Mouse (Mus musculus): ENCODE data around the gene Dysf. TPM values are rescaled to one million over a fixed set of nuclear protein-coding genes. Genes with fewer than 3 reads are reported as not detected.
"Not testable (repeated sequence)": the region's sequence is repeated elsewhere in the genome, so short reads cannot be mapped to it uniquely, and the experiment has no call there.

The Dysf gene
- polyA plus RNA-seq, 1 experiment from 2014 or later: 2.9 TPM

DNA sequence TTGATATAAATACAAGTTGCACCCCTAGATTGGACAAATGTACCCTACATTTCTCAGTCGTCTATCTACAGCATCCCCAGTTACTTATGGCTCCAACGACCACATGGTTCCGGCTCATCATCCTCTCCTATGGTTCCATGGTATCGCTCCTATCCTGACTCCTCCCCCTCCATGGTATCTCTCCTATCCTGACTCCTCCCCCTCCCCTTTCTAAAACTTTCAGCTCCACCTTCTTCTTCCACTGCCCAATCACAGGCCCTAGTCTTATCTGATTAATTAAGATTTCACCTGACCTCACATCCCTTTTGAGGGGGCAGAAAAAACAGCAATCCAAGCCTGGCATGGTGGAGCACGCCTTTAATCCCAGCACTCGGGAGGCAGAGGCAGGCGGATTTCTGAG, 8.5 kb downstream of the Dysf start:
- WGBS: 91% methylated on average over 7 of the region's 7 CpGs
- DNase-seq (no peak), ATAC-seq (ENCODE audit: low FRiP score, low TSS enrichment) (no peak)
- H3K9me3 ChIP-seq (ENCODE audit: control insufficient read depth, low read length): no peaks in the 10 kb centered on the region
- H3K36me3 ChIP-seq (ENCODE audit: control insufficient read depth, insufficient read depth, low read length): no peaks in the 10 kb centered on the region
- H3K4me1 ChIP-seq (ENCODE audit: control insufficient read depth, insufficient read depth, low read length): no peaks in the 10 kb centered on the region
- no peak overlapping the region for H3K4me2 ChIP-seq (ENCODE audit: low read length)
- no peak overlapping the region for H3K27ac ChIP-seq (replicated peaks; ENCODE audit: low read depth, low read length)
- no peak overlapping the region for H3K9ac ChIP-seq (replicated peaks; ENCODE audit: low read length)
- H3K4me3 ChIP-seq (replicated peaks; ENCODE audit: low read depth, low read length): no peak overlapping the region
- H3K27me3 ChIP-seq (ENCODE audit: control insufficient read depth, insufficient read depth, low read length): peaks cover 5% of the 10 kb centered on the region; the same call in 1 of the 2 replicates

DNA sequence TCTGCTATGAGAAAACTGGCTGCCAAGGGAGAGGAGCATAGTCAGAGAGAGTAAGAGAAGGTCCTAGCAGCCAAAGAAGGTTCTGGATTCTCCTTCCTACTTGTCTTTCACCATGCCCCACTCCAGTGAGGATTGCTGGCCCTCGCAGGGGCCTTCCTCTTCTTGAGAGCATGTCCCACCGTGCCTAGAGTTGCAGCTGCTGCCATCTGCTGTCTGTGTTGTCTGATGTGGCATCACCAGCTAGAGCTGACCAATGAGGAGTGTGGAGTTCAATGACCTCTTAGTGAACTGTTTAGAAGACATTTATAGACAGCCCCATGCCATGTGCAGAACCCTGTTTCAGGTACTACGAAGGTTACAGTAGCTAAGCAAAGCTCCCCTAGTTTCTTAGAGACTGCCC, 9.0 kb downstream of the Dysf start:
- no peak overlapping the region for H3K27ac ChIP-seq (replicated peaks; ENCODE audit: low read depth, low read length)
- H3K36me3 ChIP-seq (ENCODE audit: control insufficient read depth, insufficient read depth, low read length): no peaks in the 10 kb centered on the region
- no peaks in the 10 kb centered on the region for H3K9me3 ChIP-seq (ENCODE audit: control insufficient read depth, low read length)
- H3K27me3 ChIP-seq (ENCODE audit: control insufficient read depth, insufficient read depth, low read length): peaks cover 5% of the 10 kb centered on the region; the same call in 1 of the 2 replicates
- no peak overlapping the region for H3K4me3 ChIP-seq (replicated peaks; ENCODE audit: low read depth, low read length)
- H3K4me1 ChIP-seq (ENCODE audit: control insufficient read depth, insufficient read depth, low read length): no peaks in the 10 kb centered on the region
- no peak overlapping the region for H3K9ac ChIP-seq (replicated peaks; ENCODE audit: low read length)
- no peak overlapping the region for H3K4me2 ChIP-seq (ENCODE audit: low read length)
- ATAC-seq (ENCODE audit: low FRiP score, low TSS enrichment) (no peak), DNase-seq (no peak)
- whole genome bisulfite sequencing: 69% methylated on average over 3 of the region's 3 CpGs

DNA sequence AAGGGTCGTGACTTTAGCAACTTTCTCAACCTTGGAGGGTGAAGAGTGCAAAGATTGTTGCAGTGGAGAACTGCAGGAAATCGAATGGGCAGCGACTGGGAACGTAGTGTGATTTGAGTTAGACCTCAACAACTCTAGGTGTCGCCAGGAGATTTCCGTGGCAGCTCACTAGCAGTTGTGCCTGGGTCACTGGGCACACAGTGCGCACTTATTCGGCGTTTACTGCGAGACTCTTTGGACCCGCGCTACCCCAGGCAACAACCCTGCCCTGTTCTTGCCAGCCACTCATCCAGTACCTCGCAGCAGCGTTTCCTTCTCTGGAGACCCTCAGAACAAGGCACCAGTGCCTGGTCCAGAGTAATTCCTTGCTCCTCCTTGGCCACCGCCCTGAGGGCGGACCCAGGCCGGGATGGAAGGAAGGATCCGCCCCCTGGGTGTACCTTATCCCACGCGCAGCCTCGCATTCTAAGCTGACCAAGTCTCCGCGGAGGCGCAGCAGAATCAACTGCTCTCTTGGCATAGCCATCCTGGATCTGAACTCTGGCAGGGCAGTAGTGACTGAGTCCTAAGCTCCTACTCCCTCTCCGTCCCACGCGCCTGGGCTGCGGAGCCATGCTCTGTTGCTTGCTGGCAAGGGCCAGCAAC, 10.6 kb downstream of the Dysf start:
- H3K4me2 ChIP-seq (ENCODE audit: low read length): peak overlapping the region; percentile 55
- peak overlapping the region; percentile 31; the same call in 1 of the 2 replicates for H3K9ac ChIP-seq (replicated peaks; ENCODE audit: low read length)
- no peaks in the 10 kb centered on the region for H3K9me3 ChIP-seq (ENCODE audit: control insufficient read depth, low read length)
- peak overlapping the region; percentile 25; the same call in 1 of the 2 replicates for H3K4me3 ChIP-seq (replicated peaks; ENCODE audit: low read depth, low read length)
- no peaks in the 10 kb centered on the region for H3K4me1 ChIP-seq (ENCODE audit: control insufficient read depth, insufficient read depth, low read length)
- peaks cover 5% of the 10 kb centered on the region; the same call in 1 of the 2 replicates for H3K27me3 ChIP-seq (ENCODE audit: control insufficient read depth, insufficient read depth, low read length)
- no peaks in the 10 kb centered on the region for H3K36me3 ChIP-seq (ENCODE audit: control insufficient read depth, insufficient read depth, low read length)
- 8% methylated on average over 28 of the region's 28 CpGs for WGBS
- ATAC-seq (ENCODE audit: low FRiP score, low TSS enrichment) (no peak), DNase-seq (peak; percentile 46)
- no peak overlapping the region for H3K27ac ChIP-seq (replicated peaks; ENCODE audit: low read depth, low read length)

DNA sequence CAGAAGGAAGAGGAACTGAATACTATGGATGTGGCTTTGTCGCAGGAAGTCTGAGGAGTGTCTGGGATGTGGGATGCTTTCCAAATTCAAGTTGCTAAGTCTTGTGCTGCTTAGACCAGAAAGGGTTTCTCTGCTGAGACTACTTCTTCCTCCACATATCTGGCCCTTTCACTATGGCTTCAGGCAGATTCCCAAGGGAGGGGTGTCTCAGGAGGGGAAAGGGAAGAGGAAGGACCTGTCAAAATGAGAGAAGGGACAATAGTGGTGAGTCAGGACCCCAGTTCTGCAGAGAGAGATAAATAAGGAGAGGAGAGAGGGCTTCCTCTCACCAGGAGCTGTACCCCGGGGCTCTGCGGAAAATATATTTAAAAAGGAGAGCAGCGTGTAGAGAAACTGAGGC, 11.6 kb downstream of the Dysf start:
- H3K9ac ChIP-seq (replicated peaks; ENCODE audit: low read length): no peak overlapping the region
- H3K27ac ChIP-seq (replicated peaks; ENCODE audit: low read depth, low read length): no peak overlapping the region
- H3K4me1 ChIP-seq (ENCODE audit: control insufficient read depth, insufficient read depth, low read length): no peaks in the 10 kb centered on the region
- H3K36me3 ChIP-seq (ENCODE audit: control insufficient read depth, insufficient read depth, low read length): no peaks in the 10 kb centered on the region
- ATAC-seq (ENCODE audit: low FRiP score, low TSS enrichment) (no peak), DNase-seq (no peak)
- H3K4me2 ChIP-seq (ENCODE audit: low read length): no peak overlapping the region; the same call in 1 of the 2 replicates
- H3K4me3 ChIP-seq (replicated peaks; ENCODE audit: low read depth, low read length): no peak overlapping the region
- no peaks in the 10 kb centered on the region for H3K9me3 ChIP-seq (ENCODE audit: control insufficient read depth, low read length)
- H3K27me3 ChIP-seq (ENCODE audit: control insufficient read depth, insufficient read depth, low read length): peaks cover 5% of the 10 kb centered on the region; the same call in 1 of the 2 replicates
- 83% methylated on average over 4 of the region's 4 CpGs for WGBS

DNA sequence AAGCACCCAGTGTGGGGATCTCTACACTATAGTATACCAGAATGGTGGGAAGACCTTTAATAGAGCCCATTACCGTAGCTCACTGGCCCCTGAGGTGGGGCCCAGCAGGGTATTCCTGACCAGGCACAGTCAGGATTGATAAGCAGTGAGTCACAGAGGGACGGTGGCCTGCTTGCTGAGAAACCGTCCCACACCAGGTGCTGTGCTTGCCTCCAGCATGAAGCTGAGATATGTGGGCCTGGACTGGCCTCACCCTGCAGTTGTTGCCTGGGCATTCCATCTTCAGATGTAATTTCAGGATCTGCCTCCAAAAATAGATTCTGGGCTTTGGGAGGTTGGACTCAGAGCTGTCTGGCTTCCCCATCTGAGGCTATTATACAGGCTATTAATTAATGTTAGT, 13.6 kb downstream of the Dysf start:
- no peak overlapping the region for H3K4me3 ChIP-seq (replicated peaks; ENCODE audit: low read depth, low read length)
- WGBS: 87% methylated on average over 3 of the region's 3 CpGs
- ATAC-seq (ENCODE audit: low FRiP score, low TSS enrichment) (no peak), DNase-seq (no peak)
- H3K27me3 ChIP-seq (ENCODE audit: control insufficient read depth, insufficient read depth, low read length): peaks cover 5% of the 10 kb centered on the region; the same call in 1 of the 2 replicates
- H3K9me3 ChIP-seq (ENCODE audit: control insufficient read depth, low read length): no peaks in the 10 kb centered on the region
- H3K4me2 ChIP-seq (ENCODE audit: low read length): no peak overlapping the region
- H3K9ac ChIP-seq (replicated peaks; ENCODE audit: low read length): no peak overlapping the region
- H3K36me3 ChIP-seq (ENCODE audit: control insufficient read depth, insufficient read depth, low read length): no peaks in the 10 kb centered on the region
- no peaks in the 10 kb centered on the region for H3K4me1 ChIP-seq (ENCODE audit: control insufficient read depth, insufficient read depth, low read length)
- no peak overlapping the region for H3K27ac ChIP-seq (replicated peaks; ENCODE audit: low read depth, low read length)

DNA sequence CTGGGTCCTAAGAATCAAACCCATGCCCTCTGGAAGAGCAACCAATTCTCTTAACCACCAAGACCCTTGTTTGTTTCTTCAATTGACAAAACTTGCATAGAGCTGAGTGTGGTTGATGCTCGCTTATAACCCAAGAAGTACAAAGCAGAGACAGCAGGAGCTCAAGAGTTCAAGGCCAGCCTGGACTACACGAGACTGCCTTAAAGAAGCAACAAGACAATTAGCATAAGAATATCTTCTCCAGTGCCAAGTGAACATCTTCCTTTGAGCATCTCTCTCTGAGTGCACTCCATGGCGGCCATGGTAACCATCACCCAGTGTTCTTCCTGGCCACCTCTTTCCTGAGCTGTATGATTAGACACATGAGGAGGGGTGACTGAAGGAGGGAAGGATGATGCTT, 17.2 kb downstream of the Dysf start:
- WGBS: 73% methylated on average over 3 of the region's 3 CpGs
- DNase-seq (no peak), ATAC-seq (ENCODE audit: low FRiP score, low TSS enrichment) (no peak)
- H3K4me1 ChIP-seq (ENCODE audit: control insufficient read depth, insufficient read depth, low read length): no peaks in the 10 kb centered on the region
- H3K9ac ChIP-seq (replicated peaks; ENCODE audit: low read length): no peak overlapping the region
- no peak overlapping the region for H3K4me3 ChIP-seq (replicated peaks; ENCODE audit: low read depth, low read length)
- no peaks in the 10 kb centered on the region for H3K36me3 ChIP-seq (ENCODE audit: control insufficient read depth, insufficient read depth, low read length)
- no peak overlapping the region for H3K4me2 ChIP-seq (ENCODE audit: low read length)
- H3K9me3 ChIP-seq (ENCODE audit: control insufficient read depth, low read length): no peaks in the 10 kb centered on the region
- H3K27ac ChIP-seq (replicated peaks; ENCODE audit: low read depth, low read length): no peak overlapping the region
- H3K27me3 ChIP-seq (ENCODE audit: control insufficient read depth, insufficient read depth, low read length): no peaks in the 10 kb centered on the region

DNA sequence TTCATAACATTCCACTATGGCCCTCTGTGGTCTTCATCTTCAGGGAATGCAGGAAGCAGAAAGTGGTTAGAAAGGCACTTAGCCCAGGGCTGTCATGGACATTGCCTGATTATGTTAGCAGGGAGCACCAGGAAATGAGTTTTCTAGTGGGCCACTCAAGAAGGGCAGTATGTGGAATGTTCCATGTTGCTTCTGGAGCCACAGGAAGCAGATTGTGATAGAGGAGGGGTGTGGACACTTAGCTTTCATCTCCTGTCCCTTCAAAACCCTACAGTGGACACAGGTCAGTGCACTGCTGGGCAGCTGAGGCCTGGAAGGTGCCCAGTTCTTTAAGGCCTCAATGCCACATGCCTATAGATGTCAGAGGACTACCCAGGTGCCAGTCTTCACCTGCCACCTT, 20.4 kb downstream of the Dysf start:
- no peaks in the 10 kb centered on the region for H3K4me1 ChIP-seq (ENCODE audit: control insufficient read depth, insufficient read depth, low read length)
- no peaks in the 10 kb centered on the region for H3K36me3 ChIP-seq (ENCODE audit: control insufficient read depth, insufficient read depth, low read length)
- no peak for ATAC-seq (ENCODE audit: low FRiP score, low TSS enrichment)
- no peak overlapping the region for H3K4me3 ChIP-seq (replicated peaks; ENCODE audit: low read depth, low read length)
- no peak for DNase-seq
- H3K9ac ChIP-seq (replicated peaks; ENCODE audit: low read length): no peak overlapping the region
- H3K27ac ChIP-seq (replicated peaks; ENCODE audit: low read depth, low read length): no peak overlapping the region
- H3K4me2 ChIP-seq (ENCODE audit: low read length): no peak overlapping the region
- H3K27me3 ChIP-seq (ENCODE audit: control insufficient read depth, insufficient read depth, low read length): no peaks in the 10 kb centered on the region
- no peaks in the 10 kb centered on the region for H3K9me3 ChIP-seq (ENCODE audit: control insufficient read depth, low read length)

DNA sequence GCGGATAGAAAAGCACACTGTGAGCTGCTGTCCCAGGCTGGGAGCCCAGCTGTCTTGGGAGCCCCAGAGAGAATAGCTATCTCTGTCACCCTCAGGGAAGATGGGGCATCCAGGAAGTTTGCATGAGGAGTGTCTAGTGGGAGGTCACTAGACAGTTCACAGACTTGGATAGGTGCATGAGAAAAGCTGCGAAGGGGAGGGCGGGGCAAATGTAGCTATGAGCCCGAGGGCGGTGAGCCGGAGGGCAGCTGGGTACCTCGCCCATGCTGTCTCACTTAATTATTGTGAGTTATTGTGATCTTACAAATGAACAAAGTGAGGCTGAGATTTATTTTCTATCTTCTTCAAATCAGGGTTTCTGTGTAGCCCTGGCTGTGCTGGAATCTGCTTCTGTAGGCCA, 21.4 kb downstream of the Dysf start:
- no peak overlapping the region for H3K4me2 ChIP-seq (ENCODE audit: low read length)
- ATAC-seq (ENCODE audit: low FRiP score, low TSS enrichment) (no peak), DNase-seq (no peak)
- H3K4me1 ChIP-seq (ENCODE audit: control insufficient read depth, insufficient read depth, low read length): no peaks in the 10 kb centered on the region
- H3K9me3 ChIP-seq (ENCODE audit: control insufficient read depth, low read length): no peaks in the 10 kb centered on the region
- no peak overlapping the region for H3K4me3 ChIP-seq (replicated peaks; ENCODE audit: low read depth, low read length)
- H3K9ac ChIP-seq (replicated peaks; ENCODE audit: low read length): no peak overlapping the region
- H3K27ac ChIP-seq (replicated peaks; ENCODE audit: low read depth, low read length): no peak overlapping the region
- no peaks in the 10 kb centered on the region for H3K36me3 ChIP-seq (ENCODE audit: control insufficient read depth, insufficient read depth, low read length)
- H3K27me3 ChIP-seq (ENCODE audit: control insufficient read depth, insufficient read depth, low read length): no peaks in the 10 kb centered on the region
- WGBS: 91% methylated on average over 7 of the region's 7 CpGs

DNA sequence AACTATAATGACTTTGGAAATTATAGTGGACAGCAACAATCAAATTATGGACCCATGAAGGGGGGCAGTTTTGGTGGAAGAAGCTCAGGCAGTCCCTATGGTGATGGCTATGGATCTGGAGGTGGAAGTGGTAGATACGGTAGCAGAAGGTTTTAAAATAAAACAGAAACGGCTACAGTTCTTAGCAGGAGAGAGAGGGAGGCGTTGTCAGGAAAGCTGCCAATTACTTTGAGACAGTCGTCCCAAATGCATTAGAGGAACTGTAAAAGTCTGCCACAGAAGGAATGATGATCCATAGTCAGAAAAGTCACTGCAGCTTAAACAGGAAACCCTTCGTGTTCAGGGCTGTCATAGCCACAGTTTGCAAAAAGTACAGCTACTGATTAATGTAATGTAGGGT, 24.1 kb downstream of the Dysf start:
- not testable (repeated sequence) for ATAC-seq (ENCODE audit: low FRiP score, low TSS enrichment); H3K27ac ChIP-seq (replicated peaks; ENCODE audit: low read depth, low read length)
- 87% methylated on average over 5 of the region's 5 CpGs for WGBS

More for the DNA sequence above, 24.1 kb downstream of the Dysf start:
- H3K4me2 ChIP-seq (ENCODE audit: low read length); H3K27me3 ChIP-seq (ENCODE audit: control insufficient read depth, insufficient read depth, low read length); H3K4me3 ChIP-seq (replicated peaks; ENCODE audit: low read depth, low read length); DNase-seq; H3K9me3 ChIP-seq (ENCODE audit: control insufficient read depth, low read length); H3K9ac ChIP-seq (replicated peaks; ENCODE audit: low read length); H3K36me3 ChIP-seq (ENCODE audit: control insufficient read depth, insufficient read depth, low read length); H3K4me1 ChIP-seq (ENCODE audit: control insufficient read depth, insufficient read depth, low read length): not testable (repeated sequence)
